Mouse (Mus musculus): Measurements from ENCODE around the gene Rspo1.

- TF ChIP-seq CTCF (IDR thresholded peaks at IDR 0.05; ENCODE audit: low read depth, low read length) (no peak), POLR2A (IDR thresholded peaks at IDR 0.05; ENCODE audit: borderline replicate concordance, low read depth, low read length) (no peak)
These were observed 3.6 kb downstream of the Rspo1 start for GRCm38 (mm10) chr4:124989787-124990253.

All from bone marrow macrophage, adult 2 months (primary cell).